Mouse (Mus musculus): ENCODE measurements around the gene Bcas3. TPM values are rescaled to one million over a fixed set of nuclear protein-coding genes. Genes with fewer than 3 reads are reported as not detected.
"Not testable (repeated sequence)": the region's sequence is repeated elsewhere in the genome, so short reads cannot be mapped to it uniquely, and the experiment has no call there.

Bcas3 gene
- total RNA-seq, 2 experiments from 2014 or later: 25.3 to 28.5 TPM

DNA sequence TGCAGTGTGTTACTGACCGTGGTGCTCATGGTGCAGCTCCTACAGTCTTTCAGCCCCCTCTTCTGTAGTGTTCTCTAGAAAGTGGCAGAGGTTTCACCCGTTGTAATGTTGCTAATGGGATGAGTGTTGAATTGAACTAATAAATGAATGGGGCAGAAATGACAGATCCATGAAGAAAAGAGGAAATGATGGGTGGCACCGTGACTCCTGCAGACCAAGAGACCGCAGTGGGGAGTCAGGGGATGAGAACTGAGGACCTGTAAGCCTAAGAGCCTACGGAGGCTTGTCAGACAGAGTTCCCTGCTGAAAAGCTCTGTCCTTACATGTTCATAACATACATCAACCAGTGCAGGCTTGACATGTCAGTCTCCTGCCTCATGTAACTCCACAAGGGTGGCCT, 336.3 kb downstream of the Bcas3 start:
- no peak for DNase-seq
- intact Hi-C loops (cut with DNase I; ENCODE audit: low total_unique reads): no loop called here

GRCm38 (mm10) chr11:85691285-85691684, 338.3 kb downstream of the Bcas3 start:
- intact Hi-C loops (cut with DNase I; ENCODE audit: low total_unique reads): no loop called here
- no peak for DNase-seq

DNA sequence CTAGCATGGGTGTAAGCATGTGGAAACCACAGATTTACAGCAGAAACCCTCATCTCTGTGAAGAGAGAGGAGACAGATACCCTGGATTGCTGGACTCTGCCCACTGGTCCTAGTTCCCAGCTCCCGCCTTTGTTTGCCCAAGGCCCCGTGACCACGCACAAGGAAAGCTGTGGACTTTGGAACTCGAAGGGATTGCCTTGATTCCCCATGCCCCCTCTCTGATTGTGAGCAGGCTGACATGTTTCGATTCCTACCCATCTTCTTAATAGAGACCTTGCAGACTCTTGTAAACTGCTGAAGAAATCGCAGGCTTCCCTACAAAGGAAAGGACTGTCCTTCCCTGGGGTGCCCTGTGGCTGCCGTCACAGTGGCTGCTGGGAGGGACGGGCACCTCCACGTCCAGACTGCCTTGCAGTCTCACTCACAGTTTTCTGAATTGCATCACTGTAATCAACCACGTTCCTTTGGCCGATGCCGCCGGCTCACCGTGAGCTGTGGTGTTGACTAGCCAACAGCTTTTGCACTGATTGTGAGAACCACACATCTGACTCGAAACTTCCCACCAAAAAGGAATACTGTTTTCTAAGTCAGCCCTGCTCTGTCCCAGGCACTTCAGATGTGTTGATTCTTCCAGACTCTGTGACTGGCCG, 342.8 kb downstream of the Bcas3 start:
- DNase-seq: no peak
- intact Hi-C loops (cut with DNase I; ENCODE audit: low total_unique reads): no loop called here

DNA sequence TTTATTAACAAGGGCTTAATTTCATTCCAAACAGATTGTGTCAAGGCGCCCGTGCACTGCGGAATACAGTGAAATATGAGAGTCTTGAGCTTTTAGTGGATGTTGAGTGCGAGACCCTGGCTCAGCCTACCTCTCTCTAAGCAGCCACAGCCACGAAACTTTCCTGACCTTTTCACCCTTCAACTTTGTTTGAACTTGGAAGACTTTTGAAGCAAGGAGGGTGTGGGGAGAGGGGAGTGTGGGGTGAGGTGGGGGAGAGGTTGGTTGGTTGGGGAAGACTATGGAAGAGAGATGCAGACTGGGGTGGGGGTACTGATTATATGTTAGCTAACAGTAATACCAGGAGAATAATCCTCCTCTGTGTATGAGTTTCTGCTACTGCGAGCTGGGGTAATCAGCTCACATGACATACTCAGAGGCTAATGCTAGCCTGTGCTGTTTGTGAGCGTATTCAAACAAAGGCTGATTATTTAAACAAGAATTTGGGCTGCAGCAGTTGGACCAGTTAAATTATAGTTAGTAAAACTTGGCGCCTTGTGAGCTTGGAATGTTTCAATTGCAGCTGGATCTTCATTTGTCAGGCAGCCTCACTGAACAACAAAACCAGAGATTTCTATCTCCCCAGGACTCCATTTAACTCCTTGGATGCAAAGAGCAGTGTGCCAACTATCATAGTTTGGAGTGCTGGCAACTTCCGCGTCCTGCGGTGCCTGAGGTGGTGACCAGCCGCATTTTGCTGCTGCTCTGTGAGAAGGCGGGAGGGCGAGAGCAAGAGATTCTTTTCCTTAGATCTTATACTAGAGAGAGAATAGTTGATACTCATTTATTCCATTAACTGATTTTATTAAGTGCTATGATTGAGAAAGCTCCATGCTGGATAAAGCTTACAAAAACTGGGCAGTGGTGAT, 343.8 kb downstream of the Bcas3 start:
- intact Hi-C loops (cut with DNase I; ENCODE audit: low total_unique reads): no loop called here
- peak; percentile 20 for DNase-seq

- intact Hi-C loops (cut with DNase I; ENCODE audit: low total_unique reads): no loop called here
- DNase-seq: no peak
Observed at GRCm38 (mm10) chr11:85697468-85697867, 344.5 kb downstream of the Bcas3 start.

DNA sequence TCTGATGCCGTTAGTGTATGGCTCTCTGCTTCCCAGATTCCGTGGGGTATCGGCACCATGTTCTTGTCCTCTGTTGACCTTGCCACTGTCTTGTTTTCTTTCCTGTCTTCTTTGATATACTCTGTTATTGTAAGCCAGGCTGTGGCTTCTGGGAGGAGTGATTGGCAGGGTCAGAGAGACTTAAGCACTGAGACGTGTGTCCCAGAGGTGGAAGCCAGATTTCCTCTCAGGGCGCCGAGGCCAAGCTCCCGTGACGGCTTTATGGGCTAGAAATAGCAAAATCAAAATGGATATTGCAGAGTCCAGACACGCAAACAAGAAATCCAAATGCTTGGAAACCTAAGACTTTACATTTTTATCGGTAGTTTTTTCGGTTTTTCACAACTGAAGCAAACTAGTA, 345.3 kb downstream of the Bcas3 start:
- peak; percentile 20 for DNase-seq
- intact Hi-C loops (cut with DNase I; ENCODE audit: low total_unique reads): no loop called here

GRCm38 (mm10) chr11:85704062-85704748, 351.2 kb downstream of the Bcas3 start:
- DNase-seq: no peak
- intact Hi-C loops (cut with DNase I; ENCODE audit: low total_unique reads): loop anchor here (10.0 kb wide), 1 partner anchor 169 kb away; no protein-coding TSS in a partner anchor

DNA sequence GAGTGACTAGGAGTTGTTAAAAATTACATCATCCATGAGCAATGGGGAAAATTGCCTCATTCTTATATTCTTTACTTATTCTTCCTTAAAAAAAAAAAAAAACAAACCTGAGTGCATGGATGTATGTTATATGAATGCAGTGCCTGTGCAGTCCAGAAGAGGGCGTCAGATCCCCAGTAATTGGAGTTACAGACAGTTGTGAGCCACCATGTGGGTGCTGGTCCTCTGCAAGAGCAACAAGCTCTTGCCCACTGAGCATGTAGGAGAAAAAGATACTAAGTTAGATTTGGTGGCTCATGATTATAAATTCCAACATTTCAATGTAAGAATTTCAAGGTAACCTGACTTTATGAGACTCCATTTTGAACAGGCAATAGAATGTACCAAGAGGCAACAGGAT, 353.7 kb downstream of the Bcas3 start:
- intact Hi-C loops (cut with DNase I; ENCODE audit: low total_unique reads): loop anchor here (10.0 kb wide), 1 partner anchor 172 kb away; no protein-coding TSS in a partner anchor
- no peak for DNase-seq

- no peak for DNase-seq
- intact Hi-C loops (cut with DNase I; ENCODE audit: low total_unique reads): loop anchor here (10.0 kb wide), 1 partner anchor 173 kb away; no protein-coding TSS in a partner anchor
Observed at GRCm38 (mm10) chr11:85707496-85707895, 354.5 kb downstream of the Bcas3 start.

DNA sequence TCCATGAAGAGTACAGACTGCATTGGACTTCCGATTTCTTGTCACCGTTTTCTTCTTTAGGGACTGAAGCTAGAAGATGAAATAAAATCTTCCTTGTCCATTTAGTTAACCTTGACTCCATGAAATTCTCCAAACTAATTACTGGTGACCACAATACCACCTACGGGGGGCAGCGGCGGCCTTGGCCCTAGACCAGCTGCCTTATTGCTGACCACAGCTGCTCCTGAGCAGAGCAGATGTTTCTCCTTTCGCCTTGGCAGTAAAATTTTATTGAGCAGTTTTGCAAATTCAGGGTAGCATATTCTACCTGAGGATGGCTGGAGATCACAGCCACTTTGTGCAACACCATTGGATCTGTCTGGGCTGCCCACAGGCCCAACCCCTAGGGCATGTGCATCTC, 356.2 kb downstream of the Bcas3 start:
- intact Hi-C loops (cut with DNase I; ENCODE audit: low total_unique reads): loop anchor here (10.0 kb wide), 1 partner anchor 174 kb away; no protein-coding TSS in a partner anchor
- no peak for DNase-seq

DNA sequence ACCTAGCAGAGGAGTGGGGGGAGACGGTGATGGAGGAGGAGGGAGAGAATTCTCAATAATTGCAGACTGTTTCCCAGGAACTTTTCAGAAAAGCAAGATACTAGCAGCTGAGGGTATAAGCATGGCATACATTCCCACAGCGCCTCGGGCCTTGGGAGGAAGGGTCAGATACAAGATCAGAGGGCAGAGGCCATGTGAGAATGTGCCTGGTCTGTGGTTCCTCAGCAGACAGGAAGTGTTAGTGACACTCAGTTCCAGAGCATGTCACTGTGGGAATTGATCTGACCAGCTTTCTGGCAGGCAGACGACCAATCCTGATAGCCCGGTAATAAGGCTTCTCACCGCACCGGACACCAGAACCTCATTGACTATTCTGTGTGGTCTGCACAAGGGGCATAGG, 357.2 kb downstream of the Bcas3 start:
- no peak for DNase-seq
- intact Hi-C loops (cut with DNase I; ENCODE audit: low total_unique reads): no loop called here

DNA sequence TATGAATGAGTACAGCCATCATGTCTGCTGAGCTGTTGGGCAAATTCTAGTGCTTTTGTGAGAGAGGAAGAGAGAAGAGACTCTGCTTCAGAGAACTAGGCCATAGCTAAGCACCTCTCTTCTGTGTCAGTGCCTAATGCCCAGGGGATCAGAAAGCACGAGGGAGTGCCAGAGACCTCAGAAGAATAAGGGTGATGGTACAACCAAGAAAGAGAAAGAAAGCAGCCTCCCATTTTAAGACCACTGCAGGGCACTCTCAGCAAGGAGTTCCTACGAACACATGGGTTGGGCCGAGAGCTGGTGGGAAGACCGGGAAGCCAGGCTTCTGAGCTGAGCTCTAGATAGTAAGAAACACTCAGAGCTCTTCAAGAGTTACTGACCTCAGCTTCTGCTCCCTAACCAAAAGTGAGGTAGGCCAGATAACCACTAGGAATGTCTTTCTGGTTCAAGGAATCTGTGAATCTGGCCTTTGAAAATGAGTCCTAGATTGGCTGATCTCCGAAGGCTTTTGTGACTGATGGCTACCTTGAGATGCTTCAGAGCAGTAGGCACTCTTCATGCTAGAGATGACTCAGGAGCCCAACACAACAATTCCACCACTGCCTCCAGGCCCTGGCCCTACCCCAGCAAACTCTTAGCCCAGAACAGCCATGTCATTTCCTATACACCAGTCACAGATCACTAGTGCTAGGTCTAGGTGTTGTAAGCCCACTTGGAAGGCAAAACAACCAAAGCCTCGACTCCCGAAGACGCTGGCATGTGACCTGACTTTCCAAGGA, 359.2 kb downstream of the Bcas3 start:
- intact Hi-C loops (cut with DNase I; ENCODE audit: low total_unique reads): no loop called here
- DNase-seq: no peak

DNA sequence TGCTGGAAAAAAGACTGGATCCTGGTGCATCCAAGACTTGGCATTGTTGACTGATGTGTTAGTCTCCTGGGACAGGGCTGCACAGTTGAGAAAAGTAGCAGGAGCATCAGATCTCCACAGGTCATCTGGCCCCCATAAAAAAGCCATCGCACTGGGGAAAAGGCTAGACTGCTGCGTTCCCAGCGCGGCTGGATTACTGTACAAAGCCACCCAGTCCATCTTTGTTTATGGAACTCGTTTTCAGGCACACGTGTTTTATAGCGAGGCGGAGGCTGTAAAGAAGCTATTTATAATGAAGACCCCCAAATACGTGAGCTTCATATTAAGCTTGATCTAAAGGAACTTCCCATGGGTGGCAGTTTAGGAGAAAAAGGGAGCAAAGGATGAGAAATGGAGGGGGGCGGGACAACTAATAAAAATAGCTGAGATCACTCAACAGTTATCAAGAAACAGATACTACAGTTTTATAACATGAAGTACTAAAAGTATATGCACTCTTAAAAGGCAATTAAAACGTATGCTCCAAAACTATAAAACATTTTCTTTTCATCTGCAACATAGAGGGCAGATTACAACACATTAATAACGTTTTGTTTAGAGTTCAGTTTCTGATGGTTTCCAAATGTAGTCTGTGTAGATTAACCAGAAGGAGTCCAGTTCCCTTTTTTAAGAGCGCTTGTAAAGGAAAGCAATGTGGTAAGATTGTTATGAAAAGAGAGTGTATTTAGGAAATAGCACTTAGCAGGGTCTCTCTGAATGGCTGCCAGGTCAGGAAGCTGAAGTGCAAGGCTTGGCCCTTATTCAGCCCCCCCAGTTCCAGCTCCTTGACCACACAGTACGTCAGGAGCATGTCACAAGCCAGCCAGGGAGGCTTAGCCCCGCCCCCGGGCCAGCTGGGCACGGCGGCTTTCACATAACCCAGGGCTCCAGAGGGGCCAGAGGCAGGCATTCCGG, 360.2 kb downstream of the Bcas3 start:
- intact Hi-C loops (cut with DNase I; ENCODE audit: low total_unique reads): no loop called here
- DNase-seq: peak; percentile 70

DNA sequence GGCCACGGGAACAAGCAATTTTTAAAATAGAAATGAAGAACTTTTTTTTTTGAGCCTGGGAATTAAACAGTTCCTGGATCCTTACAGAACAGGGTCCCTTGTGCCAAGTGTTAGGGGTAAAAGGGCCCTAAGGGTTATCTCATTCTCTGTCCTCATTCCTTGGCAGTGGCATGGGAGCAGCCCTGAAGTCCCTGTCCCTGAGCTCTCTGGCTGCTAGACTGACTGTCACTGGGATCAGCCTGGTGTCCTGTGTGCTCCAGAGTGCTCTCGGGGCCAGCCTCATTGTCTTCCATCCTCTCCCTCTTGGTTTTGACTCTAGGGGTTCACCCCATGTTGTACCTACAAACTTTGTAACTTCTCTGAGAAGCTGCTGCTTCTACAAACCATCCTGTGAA, 360.8 kb downstream of the Bcas3 start:
- intact Hi-C loops (cut with DNase I; ENCODE audit: low total_unique reads): no loop called here
- no peak for DNase-seq

DNA sequence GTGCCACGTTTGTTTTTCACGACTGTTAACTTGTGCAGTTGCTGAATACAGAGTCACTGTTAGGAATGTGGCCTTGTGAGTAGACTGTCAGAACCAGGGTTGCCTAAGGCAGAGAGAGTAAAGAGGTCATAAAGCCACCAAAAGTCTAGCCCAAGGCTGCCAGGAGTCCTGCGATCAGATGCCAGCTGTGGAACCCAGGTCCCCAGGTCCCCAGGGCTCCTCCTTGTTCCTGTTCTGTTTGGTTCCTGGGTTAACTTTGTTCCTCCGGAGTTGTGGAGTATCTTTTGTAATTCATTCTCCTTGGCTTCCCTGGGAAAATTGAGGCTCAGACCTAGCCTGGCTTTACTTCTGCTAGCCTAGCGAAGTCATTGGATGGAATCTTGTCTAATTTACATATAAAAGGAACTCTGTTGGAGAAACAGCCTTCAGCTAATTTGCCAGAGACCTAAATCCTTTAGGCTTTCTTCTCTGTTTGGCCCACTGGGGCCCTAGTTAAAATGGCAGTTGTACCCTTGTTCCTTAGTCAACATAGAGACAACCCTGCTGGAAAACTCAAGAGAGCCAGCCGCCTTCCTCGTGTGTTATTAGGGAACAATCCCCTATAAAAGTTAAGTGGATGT, 361.5 kb downstream of the Bcas3 start:
- DNase-seq: no peak
- intact Hi-C loops (cut with DNase I; ENCODE audit: low total_unique reads): no loop called here

- intact Hi-C loops (cut with DNase I; ENCODE audit: low total_unique reads); DNase-seq: not testable (repeated sequence)
Observed at GRCm38 (mm10) chr11:85716730-85717129, 363.8 kb downstream of the Bcas3 start.

- intact Hi-C loops (cut with DNase I; ENCODE audit: low total_unique reads): no loop called here
- no peak for DNase-seq
Observed at GRCm38 (mm10) chr11:85719091-85719490, 366.1 kb downstream of the Bcas3 start.

- no peak for DNase-seq
- intact Hi-C loops (cut with DNase I; ENCODE audit: low total_unique reads): no loop called here
Observed at GRCm38 (mm10) chr11:85719766-85720165, 366.8 kb downstream of the Bcas3 start.
